In the genomic region with DNA sequence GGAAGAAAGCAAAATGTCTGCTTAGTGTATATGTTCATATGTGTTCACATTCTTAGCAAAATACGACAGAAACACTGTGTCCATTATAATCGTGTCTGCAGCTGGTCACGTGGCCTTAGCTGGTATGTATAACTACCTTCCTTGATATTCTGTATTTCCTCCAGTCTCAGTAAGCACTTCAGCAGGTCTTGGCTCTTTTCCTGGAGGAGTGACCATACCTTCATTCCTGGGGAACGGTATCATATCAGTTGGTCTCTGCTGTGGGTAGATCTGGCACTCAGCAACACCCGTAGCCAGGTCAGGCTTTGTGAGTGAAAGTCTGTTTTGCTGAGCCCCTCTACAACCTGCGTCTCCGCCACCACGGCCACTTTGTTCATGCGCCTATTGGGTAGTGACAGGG, we compare ENCODE assay signal across 14 mouse cellular contexts. TPM values are rescaled to one million over a fixed set of nuclear protein-coding genes. Genes with fewer than 3 reads are reported as not detected.
"Had no signal": no experiment of that assay in that cellular context is flagged by ENCODE, and none has a peak within 500 bp of the region (broad histone marks: within the 10 kb centered on the region; RNA-seq: fewer than 3 reads in every experiment).

No protein-coding gene starts in this region.

- H3K27ac ChIP-seq: limb, embryonic 10.5 days; liver, embryonic 15.5 days; midbrain, embryonic 12.5 days; neural tube, embryonic 13.5 days; stomach, embryonic 15.5 days had no signal

- H3K9me3 ChIP-seq: limb, embryonic 10.5 days; liver, embryonic 15.5 days; neural tube, embryonic 13.5 days; stomach, embryonic 15.5 days had no signal

- H3K36me3 ChIP-seq: liver, embryonic 15.5 days; midbrain, embryonic 12.5 days; neural tube, embryonic 13.5 days had no signal

- H3K9ac ChIP-seq: liver, embryonic 15.5 days; midbrain, embryonic 12.5 days; neural tube, embryonic 13.5 days; stomach, embryonic 15.5 days had no signal

- H3K4me3 ChIP-seq: limb, embryonic 10.5 days; liver, embryonic 15.5 days; midbrain, embryonic 12.5 days; neural tube, embryonic 13.5 days; stomach, embryonic 15.5 days had no signal

- ATAC-seq: inflammation-experienced regulatory T-cells, adult 6 months; intestine, postnatal 0 days; midbrain, embryonic 16.5 days had no signal

- DNase-seq: kidney, adult 8-10 months; kidney, postnatal 36 days; right cerebral cortex, postnatal 14 days; thymus, postnatal 25 days had no signal

- H3K4me2 ChIP-seq: liver, embryonic 11.5 days; liver, embryonic 15.5 days; midbrain, embryonic 12.5 days; neural tube, embryonic 13.5 days; stomach, embryonic 15.5 days had no signal

RNA-seq across cellular contexts. Expression of a gene that starts 45.9 kb away (rescaled TPM):
- total RNA-seq: megakaryocyte-erythroid progenitor cell, adult 5-6 weeks had no signal
